Mouse (Mus musculus) kidney, adult 2 months (tissue): Measurements from ENCODE around the gene Lifr. TPM values are rescaled to one million over a fixed set of nuclear protein-coding genes. Genes with fewer than 3 reads are reported as not detected.

ENCODE experiments used
- DNase-seq: peaks from one replicate; pipeline ENCODE4 v3.0.0; 2021
- H3K27ac ChIP-seq: fragments of 200-500 bp; 2 replicates; pipeline ENCODE4 v1.5.1; 2012; ENCODE audit warnings: low read depth, low read length, control low read depth, inconsistent platforms; ENCODE audit not compliant: insufficient read depth
- H3K27me3 ChIP-seq: fragments of 200-500 bp; replicated peaks from 2 replicates; pipeline ENCODE4 v1.6.1; 2012; ENCODE audit warnings: mild to moderate bottlenecking, moderate library complexity, low read length, inconsistent platforms; ENCODE audit not compliant: control insufficient read depth, insufficient read depth
- H3K36me3 ChIP-seq: fragments of 200-500 bp; 2 replicates; pipeline ENCODE4 v1.6.1; 2012; ENCODE audit warnings: mild to moderate bottlenecking, moderate library complexity, low read length, inconsistent platforms; ENCODE audit not compliant: control insufficient read depth, insufficient read depth
- H3K4me1 ChIP-seq: fragments of 200-500 bp; 2 replicates; pipeline ENCODE4 v1.6.1; 2011; ENCODE audit warnings: low read length; ENCODE audit not compliant: control insufficient read depth, insufficient read depth
- H3K4me3 ChIP-seq: fragments of 200-500 bp; 2 replicates; pipeline ENCODE4 v1.5.1; 2011; ENCODE audit warnings: mild to moderate bottlenecking, low read depth, low read length, control low read depth; ENCODE audit not compliant: insufficient read depth
- CTCF ChIP-seq: fragments of 200-500 bp; conservative IDR thresholded peaks from 2 replicates; pipeline ENCODE4 v1.5.1; 2011; ENCODE audit warnings: low read depth, mild to moderate bottlenecking, control low read depth, low read length, moderate library complexity, mixed read lengths; ENCODE audit not compliant: insufficient read depth, insufficient read length
- POLR2A ChIP-seq: fragments of 200-500 bp; IDR thresholded peaks from one replicate; pipeline ENCODE4 v1.6.1; 2011; ENCODE audit warnings: low read depth, low read length, control low read depth
- WGBS: fragments of 180-500 bp; shearing (Covaris S2); methylation state at CpG from one replicate; pipeline ENCODE4 v1.1.7; 2018; 5-methylcytosine and 5-hydroxymethylcytosine counted together
- polyA plus RNA-seq: library from polyadenylated mRNA; depleted of rRNA; stranded (reverse); fragments of >200 nt; gene quantifications from 2 replicates; pipeline ENCODE4 v1.2.3, GENCODE M21; 2012

The Lifr gene
- polyA plus RNA-seq, 1 experiment, result 26.2 TPM

- 55% methylated on average over 9 of the region's 9 CpGs for WGBS
- Histone ChIP-seq H3K4me1 (peaks cover 26% of the 10 kb centered on the region), H3K36me3 (no peaks in the 10 kb centered on the region), H3K27me3 (no peaks in the 10 kb centered on the region), H3K4me3 (no peak overlapping the region), H3K27ac (peak overlapping the region; percentile 78)
- DNase-seq, result peak; percentile 28
- TF ChIP-seq CTCF (no peak), POLR2A (no peak)
These were observed 54.5 kb downstream of the Lifr start for GRCm38 (mm10) chr15:7144942-7145341.

GRCm38 (mm10) chr15:7145555-7145954 lies 55.1 kb downstream of the Lifr start:
- TF ChIP-seq POLR2A, result no peak
- no peak for TF ChIP-seq CTCF
- no peak for DNase-seq
- no peak overlapping the region for H3K4me3 ChIP-seq
- no peaks in the 10 kb centered on the region for H3K27me3 ChIP-seq
- H3K27ac ChIP-seq, result peak overlapping the region; percentile 78
- peaks cover 27% of the 10 kb centered on the region for H3K4me1 ChIP-seq
- no peaks in the 10 kb centered on the region for H3K36me3 ChIP-seq
- 59% methylated on average over 5 of the region's 5 CpGs for WGBS

GRCm38 (mm10) chr15:7146529-7146928 lies 56.1 kb downstream of the Lifr start:
- 39% methylated on average over 8 of the region's 8 CpGs for WGBS
- no peak overlapping the region for H3K27ac ChIP-seq
- TF ChIP-seq POLR2A, result no peak
- TF ChIP-seq CTCF, result no peak
- H3K4me3 ChIP-seq, result no peak overlapping the region
- H3K36me3 ChIP-seq, result no peaks in the 10 kb centered on the region
- DNase-seq, result peak; percentile 89
- H3K4me1 ChIP-seq, result peaks cover 25% of the 10 kb centered on the region
- H3K27me3 ChIP-seq, result no peaks in the 10 kb centered on the region

- TF ChIP-seq POLR2A (no peak), CTCF (no peak)
- Histone ChIP-seq H3K27ac (no peak overlapping the region), H3K27me3 (no peaks in the 10 kb centered on the region), H3K36me3 (no peaks in the 10 kb centered on the region), H3K4me3 (no peak overlapping the region), H3K4me1 (peaks cover 35% of the 10 kb centered on the region)
- 86% methylated on average over 18 of the region's 18 CpGs for WGBS
- no peak for DNase-seq
These were observed 59.4 kb downstream of the Lifr start for GRCm38 (mm10) chr15:7149796-7150195.

GRCm38 (mm10) chr15:7150591-7150990 lies 60.2 kb downstream of the Lifr start:
- TF ChIP-seq CTCF (no peak), POLR2A (no peak)
- Histone ChIP-seq H3K4me1 (peaks cover 27% of the 10 kb centered on the region), H3K4me3 (no peak overlapping the region), H3K27me3 (no peaks in the 10 kb centered on the region), H3K27ac (no peak overlapping the region), H3K36me3 (no peaks in the 10 kb centered on the region)
- 73% methylated on average over 9 of the region's 9 CpGs for WGBS
- peak; percentile 45 for DNase-seq

GRCm38 (mm10) chr15:7152116-7152760 lies 61.8 kb downstream of the Lifr start:
- Histone ChIP-seq H3K36me3 (no peaks in the 10 kb centered on the region), H3K27me3 (no peaks in the 10 kb centered on the region), H3K27ac (peak overlapping the region; percentile 41), H3K4me1 (peaks cover 23% of the 10 kb centered on the region), H3K4me3 (no peak overlapping the region)
- TF ChIP-seq POLR2A, result no peak
- no peak for TF ChIP-seq CTCF
- WGBS, result 40% methylated on average over 10 of the region's 10 CpGs
- DNase-seq, result peak; percentile 61

- Histone ChIP-seq H3K27ac (0 out of 2 replicates have a peak overlapping the region, but pooled peaks have one; percentile 11), H3K4me3 (no peak overlapping the region), H3K27me3 (no peaks in the 10 kb centered on the region), H3K4me1 (peaks cover 23% of the 10 kb centered on the region), H3K36me3 (no peaks in the 10 kb centered on the region)
- 59% methylated on average over 15 of the region's 15 CpGs for WGBS
- no peak for TF ChIP-seq CTCF
- peak; percentile 62 for DNase-seq
These were observed 63.8 kb downstream of the Lifr start for GRCm38 (mm10) chr15:7154010-7154736.
